Mouse (Mus musculus): ENCODE results near the gene Myom3. TPM values are rescaled to one million over a fixed set of nuclear protein-coding genes. Genes with fewer than 3 reads are reported as not detected.
"Not testable (repeated sequence)": the region's sequence is repeated elsewhere in the genome, so short reads cannot be mapped to it uniquely, and the experiment has no call there.

The Myom3 gene
- 1.1 TPM in 2 replicates for polyA plus RNA-seq (2015; fragmentation: Nextera tagmentation; extraction: Ambion mirVana)

GRCm38 (mm10) chr4:135759356-135759976 is at the start of gene Myom3:
Myom3 (plus strand) TSS chr4:135759715.
- 56% methylated on average over 10 of the region's 10 CpGs for WGBS

GRCm38 (mm10) chr4:135710392-135710791 is 49.1 kb upstream of the Myom3 start:
- Histone ChIP-seq H3K27ac (no peak overlapping the region), H3K36me3 (no peaks in the 10 kb centered on the region), H3K4me3 (replicated peaks) (no peak overlapping the region), H3K27me3 (replicated peaks) (no peaks in the 10 kb centered on the region), H3K4me2 (replicated peaks) (no peak overlapping the region), H3K9ac (no peak overlapping the region), H3K4me1 (replicated peaks) (no peaks in the 10 kb centered on the region), H3K9me3 (no peaks in the 10 kb centered on the region; the same call in 1 of the 2 replicates)
- WGBS, result 70% methylated on average over 3 of the region's 3 CpGs
- ATAC-seq, result no peak

More at GRCm38 (mm10) chr4:135759356-135759976, at the start of gene Myom3:
- Histone ChIP-seq H3K4me2 (replicated peaks) (no peak within 1 kb of the TSS), H3K27ac (no peak within 1 kb of the TSS), H3K4me1 (replicated peaks) (peaks cover 22% of the 10 kb centered on the region; the same call in 1 of the 2 replicates), H3K27me3 (replicated peaks) (no peaks in the 10 kb centered on the region), H3K9me3 (no peaks in the 10 kb centered on the region), H3K9ac (no peak within 1 kb of the TSS), H3K36me3 (no peaks in the 10 kb centered on the region; the same call in 1 of the 2 replicates), H3K4me3 (replicated peaks) (no peak within 1 kb of the TSS)
- no peak for ATAC-seq

GRCm38 (mm10) chr4:135714776-135715175 is 44.7 kb upstream of the Myom3 start:
- H3K27ac ChIP-seq, result no peak overlapping the region
- WGBS, result 81% methylated on average over 8 of the region's 8 CpGs
- no peaks in the 10 kb centered on the region for H3K27me3 ChIP-seq (replicated peaks)
- H3K9ac ChIP-seq, result no peak overlapping the region
- no peak overlapping the region for H3K4me3 ChIP-seq (replicated peaks)
- no peak for ATAC-seq
- no peaks in the 10 kb centered on the region for H3K4me1 ChIP-seq (replicated peaks)
- no peak overlapping the region for H3K4me2 ChIP-seq (replicated peaks)
- H3K36me3 ChIP-seq, result no peaks in the 10 kb centered on the region
- no peaks in the 10 kb centered on the region; the same call in 1 of the 2 replicates for H3K9me3 ChIP-seq

GRCm38 (mm10) chr4:135716438-135716837 is 43.1 kb upstream of the Myom3 start:
- not testable (repeated sequence) for H3K27ac ChIP-seq; H3K27me3 ChIP-seq (replicated peaks); H3K9me3 ChIP-seq; H3K36me3 ChIP-seq; H3K4me1 ChIP-seq (replicated peaks); ATAC-seq; H3K4me3 ChIP-seq (replicated peaks); H3K9ac ChIP-seq; H3K4me2 ChIP-seq (replicated peaks)
- WGBS, result 96% methylated on average over 11 of the region's 11 CpGs

GRCm38 (mm10) chr4:135722540-135723290 is 36.8 kb upstream of the Myom3 start:
- Histone ChIP-seq H3K27ac (no peak overlapping the region), H3K4me2 (replicated peaks) (no peak overlapping the region), H3K9ac (no peak overlapping the region), H3K36me3 (no peaks in the 10 kb centered on the region), H3K27me3 (replicated peaks) (no peaks in the 10 kb centered on the region), H3K4me3 (replicated peaks) (no peak overlapping the region), H3K9me3 (no peaks in the 10 kb centered on the region), H3K4me1 (replicated peaks) (peaks cover 15% of the 10 kb centered on the region)
- WGBS, result 71% methylated on average over 17 of the region's 17 CpGs
- ATAC-seq, result no peak

GRCm38 (mm10) chr4:135726416-135726815 is 33.1 kb upstream of the Myom3 start:
- Histone ChIP-seq H3K4me3 (replicated peaks) (no peak overlapping the region), H3K9me3 (no peaks in the 10 kb centered on the region), H3K36me3 (no peaks in the 10 kb centered on the region), H3K4me2 (replicated peaks) (peak overlapping the region; percentile 58; the same call in 1 of the 2 replicates), H3K27me3 (replicated peaks) (no peaks in the 10 kb centered on the region), H3K4me1 (replicated peaks) (peaks cover 27% of the 10 kb centered on the region), H3K27ac (peak overlapping the region; percentile 81), H3K9ac (no peak overlapping the region)
- no peak for ATAC-seq
- 57% methylated on average over 11 of the region's 11 CpGs for WGBS

- Histone ChIP-seq H3K36me3 (no peaks in the 10 kb centered on the region), H3K9ac (peak within 1 kb of the TSS; percentile 43), H3K27me3 (replicated peaks) (no peaks in the 10 kb centered on the region), H3K4me1 (replicated peaks) (peaks cover 27% of the 10 kb centered on the region), H3K4me2 (replicated peaks) (peak within 1 kb of the TSS; percentile 58), H3K27ac (peak within 1 kb of the TSS; percentile 81), H3K9me3 (no peaks in the 10 kb centered on the region), H3K4me3 (replicated peaks) (peak within 1 kb of the TSS; percentile 45)
- ATAC-seq, result peak; percentile 91
- WGBS, result 21% methylated on average over 14 of the region's 14 CpGs
Observed at GRCm38 (mm10) chr4:135727817-135728216, 31.7 kb upstream of the Myom3 start, which contains the start of gene Il22ra1. Il22ra1 (plus strand) TSS chr4:135728172.

- Histone ChIP-seq H3K27me3 (replicated peaks) (no peaks in the 10 kb centered on the region), H3K4me1 (replicated peaks) (peaks cover 27% of the 10 kb centered on the region), H3K36me3 (peaks cover 8% of the 10 kb centered on the region; the same call in 1 of the 2 replicates), H3K9ac (peak overlapping the region; percentile 5), H3K4me3 (replicated peaks) (peak overlapping the region; percentile 45), H3K27ac (peak overlapping the region; percentile 81; the same call in 1 of the 2 replicates), H3K9me3 (no peaks in the 10 kb centered on the region), H3K4me2 (replicated peaks) (peak overlapping the region; percentile 58)
- 72% methylated on average over 9 of the region's 9 CpGs for WGBS
- ATAC-seq, result no peak
Observed at GRCm38 (mm10) chr4:135730204-135730603, 29.3 kb upstream of the Myom3 start.

- H3K4me1 ChIP-seq (replicated peaks), result peaks cover 27% of the 10 kb centered on the region
- ATAC-seq, result no peak
- no peak overlapping the region for H3K27ac ChIP-seq
Observed at GRCm38 (mm10) chr4:135730951-135731350, 28.6 kb upstream of the Myom3 start.

GRCm38 (mm10) chr4:135733901-135734300 is 25.6 kb upstream of the Myom3 start:
- 96% methylated on average over 14 of the region's 14 CpGs for WGBS
- peaks cover 8% of the 10 kb centered on the region; the same call in 1 of the 2 replicates for H3K36me3 ChIP-seq
- H3K4me2 ChIP-seq (replicated peaks), result no peak overlapping the region
- no peak overlapping the region for H3K4me3 ChIP-seq (replicated peaks)
- H3K27me3 ChIP-seq (replicated peaks), result no peaks in the 10 kb centered on the region
- H3K9me3 ChIP-seq, result no peaks in the 10 kb centered on the region
- H3K9ac ChIP-seq, result no peak overlapping the region
- ATAC-seq, result no peak
- H3K4me1 ChIP-seq (replicated peaks), result peaks cover 14% of the 10 kb centered on the region; the same call in 1 of the 2 replicates
- no peak overlapping the region for H3K27ac ChIP-seq

More at GRCm38 (mm10) chr4:135730951-135731350, 28.6 kb upstream of the Myom3 start:
- H3K27me3 ChIP-seq (replicated peaks), result no peaks in the 10 kb centered on the region
- WGBS, result 78% methylated on average over 8 of the region's 8 CpGs
- no peak overlapping the region for H3K9ac ChIP-seq
- H3K9me3 ChIP-seq, result no peaks in the 10 kb centered on the region
- H3K4me3 ChIP-seq (replicated peaks), result no peak overlapping the region
- H3K4me2 ChIP-seq (replicated peaks), result peak overlapping the region; percentile 58; the same call in 1 of the 2 replicates
- H3K36me3 ChIP-seq, result peaks cover 8% of the 10 kb centered on the region; the same call in 1 of the 2 replicates

- no peak for ATAC-seq
- 64% methylated on average over 3 of the region's 3 CpGs for WGBS
- Histone ChIP-seq H3K4me3 (replicated peaks) (no peak overlapping the region), H3K4me2 (replicated peaks) (no peak overlapping the region), H3K9me3 (no peaks in the 10 kb centered on the region), H3K36me3 (peaks cover 8% of the 10 kb centered on the region; the same call in 1 of the 2 replicates), H3K4me1 (replicated peaks) (peaks cover 10% of the 10 kb centered on the region; the same call in 1 of the 2 replicates), H3K27me3 (replicated peaks) (no peaks in the 10 kb centered on the region), H3K27ac (no peak overlapping the region), H3K9ac (no peak overlapping the region)
Observed at GRCm38 (mm10) chr4:135736903-135737302, 22.6 kb upstream of the Myom3 start.

- no peak overlapping the region for H3K4me3 ChIP-seq (replicated peaks)
- WGBS, result 47% methylated on average over 5 of the region's 5 CpGs
- H3K4me2 ChIP-seq (replicated peaks), result 0 out of 2 replicates have a peak overlapping the region, but pooled peaks have one; percentile 1
- H3K36me3 ChIP-seq, result peaks cover 8% of the 10 kb centered on the region; the same call in 1 of the 2 replicates
- peak overlapping the region; percentile 68 for H3K27ac ChIP-seq
- H3K4me1 ChIP-seq (replicated peaks), result peaks cover 14% of the 10 kb centered on the region
- peak; percentile 40; the same call in 1 of the 2 replicates for ATAC-seq
- no peaks in the 10 kb centered on the region for H3K27me3 ChIP-seq (replicated peaks)
- H3K9ac ChIP-seq, result no peak overlapping the region
- H3K9me3 ChIP-seq, result no peaks in the 10 kb centered on the region
Observed at GRCm38 (mm10) chr4:135738237-135738636, 21.3 kb upstream of the Myom3 start.
